Comparison of ENCODE assay signal across 8 mouse cellular contexts in the genomic region with DNA sequence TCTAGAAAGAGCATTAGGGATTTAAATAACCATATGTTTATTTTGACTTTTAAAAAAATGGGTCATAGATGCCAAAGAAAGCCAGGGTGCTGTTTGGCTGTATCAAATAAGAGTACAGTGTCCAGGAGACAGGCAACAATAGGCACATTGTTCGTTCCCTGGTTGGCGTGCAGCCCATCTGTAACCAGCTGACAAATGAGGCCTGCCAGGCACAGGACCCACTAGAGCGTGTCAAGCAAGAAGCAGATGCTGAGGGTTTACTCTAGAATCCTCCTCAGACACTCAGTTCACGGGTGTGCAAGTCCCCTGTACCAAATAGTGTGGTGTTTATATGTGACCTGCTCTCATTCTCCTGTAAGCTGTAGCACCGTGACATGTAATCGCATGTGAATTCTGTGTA.
DNase-seq lines count a peak whose midpoint lies in the region; ATAC-seq and TF ChIP-seq lines count a peak whose summit lies in the region.

No protein-coding gene starts in this region.

- no peaks in the 10 kb centered on the region for H3K36me3 ChIP-seq in midbrain, embryonic 15.5 days (replicated peaks)

- ATAC-seq in midbrain, embryonic 15.5 days (replicated peaks), result peak; percentile 82
- ATAC-seq in erythroblast, adult 5-6 weeks (replicated peaks; ENCODE audit: low FRiP score, poor library complexity, severe bottlenecking), result no peak

- H3K9me3 ChIP-seq in midbrain, embryonic 15.5 days, result no peaks in the 10 kb centered on the region

- intact Hi-C loops in left cerebral cortex, adult 2 months (cut with DNase I), result no loop called here

- H3K27ac ChIP-seq in left cerebral cortex, adult 2 months, result no peak overlapping the region
- H3K27ac ChIP-seq in midbrain, embryonic 15.5 days, result no peak overlapping the region

- peaks cover 16% of the 10 kb centered on the region for H3K4me1 ChIP-seq in midbrain, embryonic 15.5 days

- WGBS in midbrain, embryonic 15.5 days, result 38% methylated on average over 6 of the region's 6 CpGs

- no peak for TF ChIP-seq CTCF in left cerebral cortex, adult 2 months (IDR thresholded peaks at IDR 0.05)

- no peak overlapping the region for H3K4me3 ChIP-seq in left cerebral cortex, adult 2 months
- H3K4me3 ChIP-seq in midbrain, embryonic 15.5 days, result no peak overlapping the region

- peak; percentile 10 to 28 for DNase-seq in heart, adult 18-20 months
- DNase-seq in heart, adult 8-10 months (ENCODE audit: low spot score), result no peak
- peak; percentile 34 to 58 for DNase-seq in cerebellum, postnatal 25 days
- DNase-seq in heart, postnatal 4 days, result peak; percentile 65
- DNase-seq in left cerebral cortex, adult 2 months (ENCODE audit: extremely low spot score in 1 of 2, low spot score in 2 of 2), result peak; percentile 14 to 16
- peak; percentile 55 to 62 for DNase-seq in spleen, adult 18-20 months

- no peak overlapping the region for H3K9ac ChIP-seq in midbrain, embryonic 15.5 days

- no peaks in the 10 kb centered on the region for H3K27me3 ChIP-seq in midbrain, embryonic 15.5 days (replicated peaks)

- H3K4me2 ChIP-seq in midbrain, embryonic 15.5 days, result no peak overlapping the region
